ENCODE assay signal across 16 mouse cellular contexts in genomic region chr5:92495291-92495690, GRCm38 (mm10). TPM values are rescaled to one million over a fixed set of nuclear protein-coding genes. Genes with fewer than 3 reads are reported as not detected.
DNase-seq lines count a peak whose midpoint lies in the region; ATAC-seq lines count a peak whose summit lies in the region.
"Had no signal": no experiment of that assay in that cellular context is flagged by ENCODE, and none has a peak within 500 bp of the region (broad histone marks: within the 10 kb centered on the region; RNA-seq: fewer than 3 reads in every experiment).

No protein-coding gene starts in this region.

- no peak for ATAC-seq in lung, embryonic 16.5 days (ENCODE audit: low read depth)
- no peak for ATAC-seq in erythroid progenitor cell, adult 5-6 weeks (replicated peaks; ENCODE audit: low FRiP score, poor library complexity, severe bottlenecking)

- H3K27ac ChIP-seq in lung, embryonic 16.5 days (ENCODE audit: low read length): peak overlapping the region; percentile 58
- H3K27ac ChIP-seq: neural tube, embryonic 15.5 days had no signal

- no peak overlapping the region for H3K9ac ChIP-seq in lung, embryonic 16.5 days (ENCODE audit: low read length)
- H3K9ac ChIP-seq: lung, embryonic 15.5 days; neural tube, embryonic 15.5 days had no signal

- H3K27me3 ChIP-seq in lung, embryonic 16.5 days (ENCODE audit: control insufficient read depth, insufficient read depth, low read depth, low read length): no peaks in the 10 kb centered on the region
- H3K27me3 ChIP-seq: lung, embryonic 15.5 days; neural tube, embryonic 15.5 days had no signal

- no peaks in the 10 kb centered on the region for H3K9me3 ChIP-seq in lung, embryonic 16.5 days (ENCODE audit: control insufficient read depth, low read length)
- H3K9me3 ChIP-seq: lung, embryonic 15.5 days; neural tube, embryonic 15.5 days had no signal

- peaks cover 61% of the 10 kb centered on the region for H3K4me1 ChIP-seq in lung, embryonic 16.5 days (replicated peaks; ENCODE audit: control insufficient read depth, insufficient read depth, low read length)

- 47% methylated on average over 4 of the region's 4 CpGs for WGBS in lung, embryonic 16.5 days

- peak; percentile 0 for DNase-seq in heart, adult 8-10 months (ENCODE audit: low spot score)
- DNase-seq in heart, postnatal 36 days: no peak
- DNase-seq in lung, postnatal 14 days: no peak
- DNase-seq in T-cell, adult 2 months (ENCODE audit: low spot score): peak; percentile 39
- DNase-seq in thymus, postnatal 0 days (ENCODE audit: low spot score): peak; percentile 21
- DNase-seq: left cerebral cortex, postnatal 4 days had no signal

- no peak overlapping the region for H3K4me3 ChIP-seq in lung, embryonic 16.5 days (ENCODE audit: low read length)
- H3K4me3 ChIP-seq: erythroblast, embryonic 14.5 days; lung, embryonic 15.5 days; neural tube, embryonic 15.5 days had no signal

- intact Hi-C loops in heart, postnatal 36 days (cut with DNase I): no loop called here

- H3K4me2 ChIP-seq in lung, embryonic 16.5 days (ENCODE audit: low read depth, low read length): no peak overlapping the region
- H3K4me2 ChIP-seq: lung, embryonic 15.5 days; neural tube, embryonic 15.5 days had no signal

- no peaks in the 10 kb centered on the region for H3K36me3 ChIP-seq in lung, embryonic 16.5 days (ENCODE audit: control insufficient read depth, insufficient read depth, low read length)
- H3K36me3 ChIP-seq: lung, embryonic 15.5 days; neural tube, embryonic 15.5 days had no signal

RNA-seq across cellular contexts. Expression of gene Scarb2, which starts 11.3 kb away (rescaled TPM):
- 10 to 100 TPM; 84.5 to 87.7 (median 86.8) TPM for total RNA-seq in heart, adult 8-10 months (2022)
- 10 to 100 TPM; 80.3 to 91.1 TPM for total RNA-seq in heart, postnatal 36 days (2021)
- 18.6 and 20.1 TPM in 2 replicates for polyA plus RNA-seq in lung, embryonic 16.5 days (2015; fragmentation: Nextera tagmentation; extraction: Ambion mirVana)
- polyA plus RNA-seq in thymus, postnatal 0 days (2015; fragmentation: Nextera tagmentation; extraction: Ambion mirVana): 29.2 and 31.2 TPM in 2 replicates
- 5.9 and 11.2 TPM in 2 replicates for total RNA-seq in erythroid progenitor cell, adult 5-6 weeks (2015; ENCODE audit: low replicate concordance)
- 9.8 and 13.3 TPM in 2 replicates for total RNA-seq in erythroid progenitor cell, adult 5-6 weeks (2017; ENCODE audit: low replicate concordance)

RNA-seq across cellular contexts. Expression of gene Fam47e, which starts 59.6 kb away (rescaled TPM):
- total RNA-seq in heart, adult 8-10 months (2022): not detected
- not detected for total RNA-seq in heart, postnatal 36 days (2021)
- polyA plus RNA-seq in lung, embryonic 16.5 days (2015; fragmentation: Nextera tagmentation; extraction: Ambion mirVana): 4.2 and 6.9 TPM in 2 replicates
- 0.29 TPM in 1 of 2 replicates, not detected in the other for polyA plus RNA-seq in thymus, postnatal 0 days (2015; fragmentation: Nextera tagmentation; extraction: Ambion mirVana)
- not detected in 2 replicates for total RNA-seq in erythroid progenitor cell, adult 5-6 weeks (2015; ENCODE audit: low replicate concordance)
- total RNA-seq in erythroid progenitor cell, adult 5-6 weeks (2017; ENCODE audit: low replicate concordance): not detected in 2 replicates
- total RNA-seq: adrenal gland, adult 2 months had no signal
- polyA plus RNA-seq: adrenal gland, adult 2 months; erythroblast, embryonic 14.5 days; heart, postnatal 0 days; intestine, embryonic 14.5 days; large intestine, adult 2 months; stomach, embryonic 14.5 days had no signal

Comparison
In these comparisons a context has a peak if more than half of its experiments do, and no peak if none do; other contexts are left out.
1. DNase-seq: peak in heart, adult 8-10 months (single experiment), T-cell, adult 2 months (single experiment) and thymus, postnatal 0 days (single experiment); none in heart, postnatal 36 days (0 of 2) and lung, postnatal 14 days (single experiment).
2. RNA of gene Scarb2, which starts 11.3 kb away (total RNA-seq): 80.3 to 91.1 TPM in heart, postnatal 36 days and 84.5 to 87.7 TPM in heart, adult 8-10 months; 5.9 to 13.3 TPM in erythroid progenitor cell, adult 5-6 weeks; every median in the first group is over 4 times any median in the second.